Mouse (Mus musculus) bone marrow, adult 2 months (tissue): ENCODE results near the gene Pik3r1.

Experiments used
- CTCF ChIP-seq: fragments of 200-500 bp; IDR thresholded peaks from 2 replicates; pipeline ENCODE4 v1.5.1; 2011; ENCODE audit warnings: low read length, control low read depth; ENCODE audit not compliant: control insufficient read depth, insufficient read depth
- POLR2A ChIP-seq: fragments of 200-500 bp; IDR thresholded peaks from 2 replicates; pipeline ENCODE4 v1.6.1; 2011; ENCODE audit warnings: low read depth, mild to moderate bottlenecking, control low read depth, low read length, borderline replicate concordance; ENCODE audit not compliant: control insufficient read depth

DNA sequence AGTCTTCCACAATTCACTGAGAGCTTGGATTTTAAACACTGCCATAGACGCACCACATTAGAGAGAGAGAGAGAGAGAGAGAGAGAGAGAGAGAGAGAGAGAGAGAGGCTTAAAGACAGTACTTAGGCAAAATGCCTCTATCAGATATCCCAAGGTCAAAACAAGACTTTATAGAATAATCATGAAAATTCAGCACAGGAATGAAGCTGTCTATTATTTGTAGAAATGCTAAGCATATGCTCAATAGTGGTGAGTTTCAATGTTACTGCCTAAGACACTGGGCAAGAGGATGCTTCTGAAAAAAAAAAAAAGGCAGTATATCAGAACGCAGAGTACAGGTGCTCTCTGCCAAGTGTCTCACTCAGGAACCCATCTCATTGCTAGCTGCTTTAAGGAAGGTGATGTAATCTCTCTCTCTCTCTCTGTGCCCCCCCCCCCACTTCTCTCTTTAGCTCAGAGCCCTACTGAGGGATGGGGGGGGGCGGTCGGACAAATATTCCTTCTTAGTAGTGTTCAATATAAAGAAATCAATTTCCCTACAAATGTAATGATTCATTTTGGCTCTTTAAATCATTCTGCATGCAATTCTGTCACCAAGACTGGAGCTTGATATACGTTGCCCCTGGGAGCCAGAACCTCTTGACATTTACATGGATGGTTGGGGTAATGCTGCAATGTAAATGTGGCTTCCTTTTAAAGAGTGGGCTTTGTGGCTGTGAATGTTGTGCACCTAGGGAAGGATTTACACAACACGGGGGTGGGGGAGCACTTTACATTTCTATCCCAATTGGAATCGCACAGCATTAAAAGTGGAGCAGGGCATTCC is 74.9 kb downstream of the Pik3r1 start:
- TF ChIP-seq CTCF (no peak), POLR2A (no peak)
